Mouse (Mus musculus) erythroblast, embryonic 14.5 days (primary cell): Measurements from ENCODE around the gene Dyrk4. TPM values are rescaled to one million over a fixed set of nuclear protein-coding genes. Genes with fewer than 3 reads are reported as not detected.

Experiments
- H3K27me3 ChIP-seq: 2 replicates; pipeline ENCODE4 v1.6.1; 2012; ENCODE audit warnings: inconsistent platforms; ENCODE audit not compliant: control insufficient read depth
- H3K36me3 ChIP-seq: 2 replicates; pipeline ENCODE4 v1.6.1; 2012; ENCODE audit warnings: mild to moderate bottlenecking, inconsistent platforms; ENCODE audit not compliant: control insufficient read depth
- H3K4me1 ChIP-seq: 2 replicates; pipeline ENCODE4 v1.6.1; 2012; ENCODE audit warnings: inconsistent platforms; ENCODE audit not compliant: control insufficient read depth
- H3K4me3 ChIP-seq: replicated peaks from 2 replicates; pipeline ENCODE3; 2012; ENCODE audit warnings: moderate library complexity, mild to moderate bottlenecking, inconsistent platforms
- H3K9me3 ChIP-seq: 2 replicates; pipeline ENCODE4 v1.6.1; 2012; ENCODE audit warnings: low read length, inconsistent platforms, mixed read lengths; ENCODE audit not compliant: control insufficient read depth
- GATA1 ChIP-seq: IDR thresholded peaks from 2 replicates; pipeline ENCODE4 v1.6.1; 2012; ENCODE audit warnings: low read length, inconsistent platforms, mixed read lengths
- TAL1 ChIP-seq: IDR thresholded peaks from 3 replicates; pipeline ENCODE4 v1.6.1; 2012; ENCODE audit warnings: low read length, inconsistent platforms, mixed read lengths
- polyA plus RNA-seq: library from polyadenylated mRNA; stranded (reverse); fragments of >175 nt; gene quantifications from 2 replicates; pipeline ENCODE4 v1.2.3, GENCODE M21; 2012

The Dyrk4 gene
- polyA plus RNA-seq, 1 experiment, result not detected

- peak within 1 kb of the TSS; percentile 86 for H3K4me3 ChIP-seq
- peaks cover 58% of the 10 kb centered on the region for H3K36me3 ChIP-seq
These were observed 18.0 kb upstream of the Dyrk4 start, which contains the start of the genes Rad51ap1 and D6Wsu163e for GRCm38 (mm10) chr6:126939487-126940171. Rad51ap1 (minus strand) TSS chr6:126939587. D6Wsu163e (plus strand) TSS chr6:126939962.

GRCm38 (mm10) chr6:126938853-126939486 lies 17.3 kb upstream of the Dyrk4 start:
- H3K27me3 ChIP-seq, result no peaks in the 10 kb centered on the region
- H3K36me3 ChIP-seq, result peaks cover 59% of the 10 kb centered on the region
- TF ChIP-seq GATA1 (no peak), TAL1 (no peak)
- H3K4me1 ChIP-seq, result peaks cover 43% of the 10 kb centered on the region
- no peaks in the 10 kb centered on the region for H3K9me3 ChIP-seq
- H3K4me3 ChIP-seq, result peak overlapping the region; percentile 86

More at GRCm38 (mm10) chr6:126939487-126940171, 18.0 kb upstream of the Dyrk4 start, which contains the start of the genes Rad51ap1 and D6Wsu163e:
- no peaks in the 10 kb centered on the region for H3K27me3 ChIP-seq
- no peaks in the 10 kb centered on the region for H3K9me3 ChIP-seq
- no peak for TF ChIP-seq TAL1
- TF ChIP-seq GATA1, result no peak
- peaks cover 43% of the 10 kb centered on the region for H3K4me1 ChIP-seq

GRCm38 (mm10) chr6:126938047-126938446 lies 16.4 kb upstream of the Dyrk4 start:
- Histone ChIP-seq H3K4me3 (peak overlapping the region; percentile 86), H3K36me3 (peaks cover 59% of the 10 kb centered on the region), H3K9me3 (no peaks in the 10 kb centered on the region; the same call in 1 of the 2 replicates), H3K4me1 (peaks cover 43% of the 10 kb centered on the region), H3K27me3 (no peaks in the 10 kb centered on the region)
- TF ChIP-seq TAL1, result no peak
- no peak for TF ChIP-seq GATA1

GRCm38 (mm10) chr6:126932896-126933295 lies 11.3 kb upstream of the Dyrk4 start:
- Histone ChIP-seq H3K9me3 (no peaks in the 10 kb centered on the region; the same call in 1 of the 2 replicates), H3K36me3 (peaks cover 93% of the 10 kb centered on the region), H3K27me3 (no peaks in the 10 kb centered on the region), H3K4me1 (peaks cover 17% of the 10 kb centered on the region), H3K4me3 (no peak overlapping the region)
- TF ChIP-seq GATA1 (no peak), TAL1 (no peak)

- no peak overlapping the region for H3K4me3 ChIP-seq
- H3K9me3 ChIP-seq, result no peaks in the 10 kb centered on the region
- H3K36me3 ChIP-seq, result peaks cover 3% of the 10 kb centered on the region
- H3K27me3 ChIP-seq, result no peaks in the 10 kb centered on the region
- no peaks in the 10 kb centered on the region for H3K4me1 ChIP-seq
- TF ChIP-seq GATA1 (no peak), TAL1 (no peak)
These were observed 6.7 kb downstream of the Dyrk4 start for GRCm38 (mm10) chr6:126914928-126915327.

GRCm38 (mm10) chr6:126910727-126911126 lies 10.9 kb downstream of the Dyrk4 start:
- no peaks in the 10 kb centered on the region for H3K9me3 ChIP-seq
- H3K4me3 ChIP-seq, result no peak overlapping the region
- H3K36me3 ChIP-seq, result no peaks in the 10 kb centered on the region
- H3K27me3 ChIP-seq, result no peaks in the 10 kb centered on the region
- H3K4me1 ChIP-seq, result no peaks in the 10 kb centered on the region
- TF ChIP-seq GATA1 (no peak), TAL1 (no peak)

- no peaks in the 10 kb centered on the region for H3K4me1 ChIP-seq
- H3K4me3 ChIP-seq, result no peak overlapping the region
- no peaks in the 10 kb centered on the region for H3K27me3 ChIP-seq
- H3K9me3 ChIP-seq, result no peaks in the 10 kb centered on the region
- no peak for TF ChIP-seq TAL1
- TF ChIP-seq GATA1, result no peak
- H3K36me3 ChIP-seq, result no peaks in the 10 kb centered on the region
These were observed 13.8 kb downstream of the Dyrk4 start for GRCm38 (mm10) chr6:126907876-126908275.

GRCm38 (mm10) chr6:126907378-126907777 lies 14.3 kb downstream of the Dyrk4 start:
- Histone ChIP-seq H3K4me1 (no peaks in the 10 kb centered on the region), H3K36me3 (no peaks in the 10 kb centered on the region), H3K4me3 (no peak overlapping the region), H3K9me3 (no peaks in the 10 kb centered on the region), H3K27me3 (no peaks in the 10 kb centered on the region)
- no peak for TF ChIP-seq GATA1
- no peak for TF ChIP-seq TAL1

- Histone ChIP-seq H3K36me3 (no peaks in the 10 kb centered on the region), H3K27me3 (no peaks in the 10 kb centered on the region), H3K4me3 (no peak overlapping the region), H3K4me1 (no peaks in the 10 kb centered on the region), H3K9me3 (no peaks in the 10 kb centered on the region)
- no peak for TF ChIP-seq GATA1
- TF ChIP-seq TAL1, result no peak
These were observed 44.5 kb downstream of the Dyrk4 start for GRCm38 (mm10) chr6:126877118-126877517.
